Mouse (Mus musculus): ENCODE data around the gene Six1.
A peak's percentile ranks its signal among the peaks of the same experiment; 100 is the strongest.

Six1 gene

DNA sequence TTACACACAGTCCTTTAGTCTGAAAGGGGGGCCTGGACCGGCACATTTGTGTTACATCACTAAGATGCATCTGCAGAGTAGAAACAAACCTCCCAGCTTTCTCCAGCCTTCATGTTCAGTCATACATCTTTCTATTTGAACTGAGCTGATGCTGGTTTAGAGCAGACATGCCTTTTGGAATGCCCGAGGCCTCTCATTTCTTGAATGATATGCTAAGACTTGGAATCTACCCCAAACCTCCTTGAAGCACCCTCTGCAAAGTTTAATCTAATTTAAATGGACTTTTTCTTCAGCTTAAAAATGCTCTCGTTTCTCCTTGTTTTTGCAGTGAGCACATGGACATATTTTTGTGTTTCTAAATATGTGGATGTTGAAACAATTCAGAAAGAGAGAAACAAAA lies 21.0 kb downstream of the Six1 start:
- no peak for DNase-seq

DNA sequence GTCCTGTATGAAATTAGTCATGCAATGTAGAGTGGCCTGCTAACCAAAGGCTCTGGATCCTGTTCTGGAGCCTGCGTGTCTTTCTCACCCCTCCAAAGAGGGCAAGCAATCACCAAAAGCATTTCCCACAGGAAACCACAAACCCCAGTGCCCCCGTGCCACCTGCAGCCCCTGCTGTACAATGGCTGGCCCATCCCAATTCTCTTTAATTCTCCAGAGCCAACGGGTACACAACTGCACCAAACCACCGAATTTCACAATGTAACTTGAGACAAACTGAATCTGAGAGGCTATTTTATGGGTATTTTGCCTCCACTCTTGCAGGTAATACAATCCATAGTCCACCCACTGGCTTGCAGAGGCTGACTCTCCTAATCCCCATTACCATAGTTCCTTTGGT lies 22.4 kb downstream of the Six1 start:
- no peak for DNase-seq

DNA sequence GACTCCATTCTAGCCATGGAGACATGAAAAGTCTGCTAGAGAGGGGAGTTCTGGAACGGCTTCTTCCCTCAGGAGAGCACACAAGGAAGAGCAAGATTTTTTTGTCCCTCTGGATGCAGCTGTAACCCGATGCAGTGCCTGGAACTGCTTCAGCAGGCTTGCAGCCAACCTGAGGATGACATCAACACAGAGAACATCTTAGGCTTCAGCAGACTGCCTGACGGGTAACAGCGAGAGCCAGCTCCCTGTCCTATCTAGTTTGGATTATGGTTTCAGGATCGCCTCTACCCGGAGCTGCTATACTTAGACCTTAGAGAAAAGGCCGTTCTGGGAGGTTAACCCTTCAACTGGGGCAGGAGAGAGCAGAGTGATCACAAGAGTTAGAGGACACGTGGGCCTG lies 28.2 kb downstream of the Six1 start:
- no peak for DNase-seq

DNA sequence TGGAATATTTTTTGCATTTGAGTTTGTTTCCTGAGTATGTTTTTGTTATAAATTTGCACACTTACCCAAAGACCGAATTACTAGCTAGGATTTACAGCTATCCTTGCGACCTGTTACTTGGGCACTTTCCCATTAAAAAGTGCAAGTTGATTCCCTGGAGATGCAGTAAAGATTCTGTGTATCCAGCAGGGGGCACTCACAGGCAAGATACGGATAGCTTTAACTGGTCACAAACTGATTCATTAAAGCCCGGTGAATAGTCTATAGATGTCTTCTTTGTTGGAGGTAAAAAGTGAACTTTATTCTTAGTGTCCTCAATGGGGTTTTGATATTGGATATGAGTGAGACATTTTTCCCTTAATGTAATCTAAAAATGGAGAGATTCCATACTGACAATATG lies 32.7 kb downstream of the Six1 start:
- peak; percentile 70 to 83 for DNase-seq

DNA sequence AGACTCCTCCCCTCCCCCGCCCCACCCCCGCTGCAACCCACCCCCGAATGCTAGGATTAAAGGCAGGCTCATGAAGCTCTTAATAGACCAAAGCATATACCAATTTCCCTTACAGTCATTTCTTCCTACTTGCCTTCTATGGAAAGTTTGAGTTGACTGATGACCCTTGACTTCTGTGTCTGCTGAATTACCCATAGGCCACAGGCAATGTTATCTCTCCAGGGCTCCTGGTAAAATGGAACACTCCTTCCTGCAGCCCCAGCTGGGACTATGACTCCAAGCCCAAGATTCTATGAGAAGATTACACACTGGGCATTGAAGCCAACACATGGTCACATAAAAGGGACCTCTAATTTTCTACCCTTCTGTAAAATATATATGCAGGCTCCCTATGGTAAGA lies 33.3 kb downstream of the Six1 start:
- no peak for DNase-seq

DNA sequence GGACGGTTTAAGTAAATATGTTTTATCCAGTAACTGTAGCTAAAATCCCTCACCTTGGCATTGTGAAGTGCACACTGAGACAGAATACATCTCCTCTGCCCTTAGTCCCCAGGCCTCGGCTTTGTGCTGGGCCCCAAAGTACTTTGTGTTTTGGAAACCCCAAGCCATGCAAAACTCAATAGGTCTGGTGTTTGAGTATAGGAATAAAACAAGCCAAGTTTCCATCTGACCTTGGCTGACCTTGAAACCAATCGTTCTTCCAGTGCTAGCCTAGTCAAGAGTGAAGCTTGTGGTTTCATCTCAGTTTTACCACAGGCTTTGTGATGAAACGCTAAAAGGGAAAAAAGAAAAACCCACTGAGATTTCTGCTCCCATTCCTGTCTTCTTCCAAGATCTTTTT lies 34.8 kb downstream of the Six1 start:
- no peak for DNase-seq

DNA sequence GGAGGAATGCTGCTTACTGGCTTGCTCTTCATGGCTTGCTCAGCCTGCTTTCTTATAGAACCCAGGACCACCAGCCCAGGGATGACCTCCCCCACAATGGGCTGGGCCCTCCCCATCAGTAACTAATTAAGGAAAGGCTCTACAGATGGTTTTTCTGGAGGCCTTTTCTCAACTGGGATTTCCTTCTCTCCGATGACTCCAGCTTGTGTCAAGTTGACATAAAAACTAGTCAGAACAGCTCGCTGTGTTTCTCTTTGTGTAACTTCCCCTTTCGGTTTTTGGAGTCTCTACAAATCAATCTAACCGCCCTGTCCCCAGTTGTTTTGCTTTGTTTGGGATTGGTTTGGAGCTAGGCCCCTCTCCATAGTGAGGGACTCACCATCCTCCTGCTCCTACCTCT lies 37.5 kb downstream of the Six1 start:
- no peak for DNase-seq

DNA sequence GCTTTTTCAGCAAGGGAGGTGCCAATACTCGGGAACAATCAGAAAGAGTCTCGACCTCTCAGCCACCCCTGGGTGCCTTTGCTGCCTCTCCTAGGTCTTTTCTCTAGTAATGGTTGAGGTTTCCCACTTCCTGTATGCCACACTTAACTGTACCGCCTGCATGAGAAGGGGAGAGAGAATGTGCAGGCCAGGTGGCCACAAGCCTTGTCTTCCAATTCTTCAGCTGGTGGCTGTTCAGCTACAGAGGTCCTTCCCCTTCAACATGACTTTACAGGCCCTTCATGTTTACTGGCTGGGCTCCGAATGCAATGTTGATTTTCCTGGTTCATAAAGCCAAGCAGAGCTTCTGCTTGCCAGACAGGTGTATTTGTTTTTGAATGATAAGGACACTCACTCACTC lies 39.4 kb downstream of the Six1 start:
- DNase-seq: no peak

DNA sequence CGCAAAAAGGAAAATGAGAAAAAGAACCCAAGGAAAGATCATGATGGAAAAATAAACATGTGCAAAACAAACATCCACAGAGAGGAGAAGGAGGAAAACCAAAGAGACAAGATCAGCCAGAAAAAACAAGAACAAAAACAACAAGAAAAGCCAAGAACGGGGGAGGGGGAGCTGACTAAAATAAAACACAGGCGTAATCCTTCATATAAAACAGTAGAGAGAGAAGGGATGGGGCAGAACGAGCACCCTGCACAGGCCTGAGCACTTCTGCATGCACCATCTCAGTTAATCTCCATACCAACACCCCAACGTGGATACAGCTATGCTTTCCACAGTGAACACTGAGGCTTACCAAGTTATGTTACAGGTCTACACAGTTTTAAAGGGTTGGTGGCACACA lies 40.9 kb downstream of the Six1 start:
- DNase-seq: no peak

DNA sequence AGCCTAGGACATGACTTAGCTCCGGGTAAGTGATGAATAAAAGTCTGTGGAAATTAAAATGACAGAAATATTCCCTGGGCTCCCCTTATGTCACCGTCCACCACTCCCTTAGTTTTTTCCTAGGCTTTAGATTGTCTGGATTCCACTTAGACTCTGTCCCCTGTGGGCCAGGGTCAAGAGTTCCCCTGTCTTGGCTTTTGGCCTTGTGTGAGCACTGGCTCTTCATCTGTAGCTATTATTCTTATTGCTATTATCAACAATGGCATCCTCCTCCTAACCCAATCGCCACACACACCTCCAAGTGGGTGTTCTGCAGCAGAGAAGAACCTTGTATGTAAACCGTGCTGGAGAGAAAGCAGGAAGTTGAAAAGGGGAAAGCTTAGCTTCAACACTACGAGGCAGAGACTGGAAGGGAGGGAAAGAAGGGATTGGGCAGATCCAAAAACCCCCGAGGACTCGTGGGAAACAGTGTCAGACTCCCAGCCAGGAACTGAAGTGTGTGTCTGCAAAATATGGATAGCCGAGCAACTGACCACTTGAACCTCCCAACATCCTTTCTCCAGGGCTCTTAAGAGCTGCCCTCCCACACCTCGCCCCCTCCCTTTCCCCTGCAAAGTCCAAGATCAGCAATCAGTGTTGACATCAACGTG lies 41.4 kb downstream of the Six1 start:
- DNase-seq: no peak

DNA sequence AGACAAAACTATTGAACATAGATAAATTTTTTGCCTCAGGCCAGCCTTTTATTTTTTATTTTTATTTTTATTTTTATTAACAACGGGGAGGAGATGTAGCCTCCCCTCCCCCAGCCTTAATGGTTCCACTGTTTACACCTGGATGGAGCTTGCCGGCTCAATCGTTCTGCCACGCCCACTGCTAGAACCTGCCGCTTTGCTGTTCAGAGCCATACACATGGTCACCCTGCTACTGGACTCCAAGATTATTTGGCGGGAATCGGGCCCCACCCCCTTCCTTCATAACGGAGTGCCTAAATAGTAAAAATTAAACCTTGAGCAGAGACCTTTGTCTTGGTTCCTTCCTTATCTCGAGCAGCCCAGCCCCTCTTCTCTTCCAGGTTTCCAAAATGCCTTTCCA lies 50.8 kb downstream of the Six1 start:
- DNase-seq: peak; percentile 22 to 68

DNA sequence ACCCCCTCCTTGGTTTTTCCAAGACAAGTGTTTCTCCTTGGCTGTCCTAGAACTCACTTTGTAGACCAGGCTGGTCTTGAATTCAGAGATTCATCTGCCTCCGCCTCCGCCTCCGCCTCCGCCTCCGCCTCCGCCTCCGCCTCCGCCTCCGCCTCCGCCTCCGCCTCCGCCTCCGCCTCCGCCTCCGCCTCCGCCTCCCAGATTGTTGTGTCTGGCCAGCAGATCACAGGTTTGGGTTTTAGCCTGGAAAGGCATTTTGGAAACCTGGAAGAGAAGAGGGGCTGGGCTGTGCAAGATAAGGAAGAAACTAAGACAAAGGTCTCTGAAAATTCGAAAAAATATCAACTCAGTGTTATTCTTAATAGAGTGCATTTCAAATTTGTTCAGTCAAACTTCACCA lies 51.4 kb downstream of the Six1 start:
- peak; percentile 67 to 74 for DNase-seq

DNA sequence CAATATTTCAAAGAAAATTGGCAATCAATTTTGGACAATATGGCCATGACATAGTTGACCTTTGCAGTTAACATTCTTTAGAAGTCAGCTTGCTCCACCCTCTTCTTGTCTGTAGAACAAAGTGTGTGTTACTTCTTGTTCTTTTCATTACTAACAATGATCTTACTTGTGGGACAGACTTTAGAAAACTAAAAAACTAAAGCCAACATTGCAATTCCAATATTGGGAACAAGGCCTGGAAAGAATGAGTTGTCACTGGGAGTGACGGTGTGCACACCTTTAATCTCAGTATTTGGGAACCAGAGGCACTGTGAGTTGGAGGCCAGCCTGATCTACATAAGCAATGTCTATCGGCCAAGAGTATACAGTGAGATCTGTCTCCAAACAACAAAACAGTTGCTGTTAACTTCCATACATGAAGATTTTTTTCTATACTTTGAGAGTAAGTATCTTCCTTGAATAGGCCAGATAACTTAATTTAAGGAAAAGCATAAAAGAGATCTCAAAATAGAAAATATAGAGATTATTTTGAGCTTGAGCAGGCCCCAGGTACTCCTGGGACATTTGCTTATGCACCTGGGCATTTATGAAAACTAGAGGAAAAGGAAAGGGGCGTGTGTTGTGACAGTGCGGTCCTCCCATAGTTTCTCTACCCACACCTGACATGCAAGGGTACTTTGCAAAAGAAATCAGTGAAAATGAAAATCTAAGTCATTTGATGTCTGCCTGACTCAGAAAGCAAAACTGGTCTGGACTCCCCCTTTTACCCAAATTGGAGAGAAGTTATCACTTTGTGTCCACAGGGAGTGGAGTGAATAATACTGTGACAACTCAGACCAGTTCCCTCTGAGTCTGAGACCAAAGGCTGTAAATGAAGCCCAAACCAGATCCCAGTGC lies 55.3 kb downstream of the Six1 start:
- DNase-seq: no peak

DNA sequence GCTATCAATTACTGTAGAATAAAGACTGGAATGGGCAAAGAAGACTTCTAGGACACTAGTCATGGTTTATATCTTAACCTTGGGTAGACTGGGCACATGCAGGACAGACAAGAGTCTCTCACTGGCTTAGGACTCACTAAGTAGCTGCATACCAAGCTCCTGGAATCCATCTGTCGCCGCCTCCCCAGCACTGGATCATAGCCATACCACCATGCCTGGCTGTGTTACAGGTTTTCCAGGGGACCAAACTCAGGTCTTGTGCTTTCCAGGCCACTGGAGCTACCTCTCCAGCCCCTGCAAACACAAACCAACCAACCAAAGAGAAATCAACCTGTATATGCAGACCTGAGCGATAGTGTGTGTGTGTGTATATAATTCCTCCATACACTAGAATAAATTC lies 57.0 kb downstream of the Six1 start:
- DNase-seq: no peak
